Mouse (Mus musculus): ENCODE data around the gene Megf11.

Gene Megf11

DNA sequence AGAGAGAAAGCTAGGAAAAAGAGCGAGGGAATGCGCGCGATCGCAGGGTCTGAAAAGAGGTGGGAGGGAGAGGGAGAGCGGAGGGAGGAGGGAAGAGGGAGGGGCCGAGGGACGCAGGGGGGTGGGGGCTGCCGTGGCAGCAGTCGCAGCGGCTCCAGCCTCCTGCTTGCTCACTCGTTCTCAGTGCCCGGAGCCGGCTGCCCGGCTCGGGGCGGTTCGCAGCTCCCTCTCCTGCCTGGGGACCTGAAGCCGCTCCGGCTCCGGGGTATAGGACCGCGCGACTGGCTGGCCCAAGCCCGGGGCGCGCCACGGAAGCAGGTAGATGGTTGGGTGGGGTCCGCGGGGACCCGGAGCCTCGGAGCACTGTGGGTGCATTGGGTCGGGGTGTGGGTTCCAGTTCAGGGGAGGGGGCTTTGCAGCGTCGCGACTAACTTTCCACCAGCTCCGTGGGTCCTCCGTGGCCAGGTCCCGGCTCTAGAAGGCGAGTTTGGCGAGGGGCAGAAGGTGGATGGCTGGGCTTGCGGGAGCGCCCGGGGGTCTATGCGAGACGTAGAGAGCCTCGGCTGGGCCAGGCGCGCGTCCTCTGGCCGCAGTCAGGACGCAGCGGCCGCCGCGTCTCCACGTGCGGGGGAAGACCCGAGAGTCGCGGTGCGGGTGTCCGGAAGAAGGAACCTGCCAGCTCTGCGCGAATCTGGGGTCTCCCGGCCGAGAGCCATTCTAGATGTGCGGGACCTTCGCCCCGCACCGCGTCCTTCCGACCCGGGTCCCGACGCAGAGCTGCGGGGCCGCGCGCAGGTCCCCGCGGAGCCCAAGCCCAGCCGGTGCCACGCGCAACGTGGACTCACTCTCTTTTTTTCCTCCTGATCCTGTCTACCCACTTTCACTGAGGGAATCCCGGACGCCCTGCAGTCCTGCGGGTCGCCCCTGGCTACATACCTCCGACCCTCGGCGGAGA is at the start of gene Megf11:
Megf11 (plus strand) TSS at position 116 of the 955 bp plus-strand sequence.
- DNase-seq (ENCODE audit: low spot score) = no peak

DNA sequence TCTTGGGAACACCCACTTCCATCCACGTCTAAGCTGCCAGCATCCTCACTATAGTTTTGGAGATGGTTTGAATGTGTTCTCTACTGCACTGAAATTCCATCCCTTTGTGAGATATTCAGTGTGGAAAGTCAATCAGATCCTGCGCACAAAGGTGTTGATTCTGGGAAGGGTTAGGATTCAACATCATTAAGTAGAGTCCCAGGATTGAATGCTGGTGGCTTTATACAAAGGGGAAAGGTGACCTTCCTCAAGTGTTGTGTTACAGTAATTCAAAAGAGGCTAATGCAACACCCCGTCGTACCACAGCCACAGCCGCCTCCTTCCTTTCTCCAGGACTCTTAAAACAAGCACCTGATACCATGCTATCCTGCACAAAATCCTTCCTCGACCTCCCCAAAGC is 49.6 kb upstream of the Megf11 start:
- no peak for DNase-seq (ENCODE audit: low spot score)

DNA sequence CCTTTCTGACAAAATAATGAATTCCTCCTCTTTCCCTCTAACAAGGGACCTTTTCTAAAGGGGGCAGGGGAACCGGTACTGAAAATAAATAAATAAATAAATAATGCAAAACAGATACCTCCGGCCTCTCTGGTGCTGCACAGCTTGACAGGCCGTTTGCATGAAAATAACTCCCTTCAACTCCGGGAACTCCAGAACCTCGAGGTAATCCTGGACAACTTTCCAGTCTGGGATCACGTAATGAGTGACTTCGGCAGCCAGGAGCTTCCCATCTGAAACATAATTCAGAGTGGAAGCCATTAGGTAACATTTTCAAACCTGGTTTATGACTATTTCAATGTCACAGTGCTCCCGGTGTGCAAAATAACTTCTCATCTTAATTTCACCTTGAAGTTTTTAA is 46.1 kb upstream of the Megf11 start:
- no peak for DNase-seq (ENCODE audit: low spot score)

DNA sequence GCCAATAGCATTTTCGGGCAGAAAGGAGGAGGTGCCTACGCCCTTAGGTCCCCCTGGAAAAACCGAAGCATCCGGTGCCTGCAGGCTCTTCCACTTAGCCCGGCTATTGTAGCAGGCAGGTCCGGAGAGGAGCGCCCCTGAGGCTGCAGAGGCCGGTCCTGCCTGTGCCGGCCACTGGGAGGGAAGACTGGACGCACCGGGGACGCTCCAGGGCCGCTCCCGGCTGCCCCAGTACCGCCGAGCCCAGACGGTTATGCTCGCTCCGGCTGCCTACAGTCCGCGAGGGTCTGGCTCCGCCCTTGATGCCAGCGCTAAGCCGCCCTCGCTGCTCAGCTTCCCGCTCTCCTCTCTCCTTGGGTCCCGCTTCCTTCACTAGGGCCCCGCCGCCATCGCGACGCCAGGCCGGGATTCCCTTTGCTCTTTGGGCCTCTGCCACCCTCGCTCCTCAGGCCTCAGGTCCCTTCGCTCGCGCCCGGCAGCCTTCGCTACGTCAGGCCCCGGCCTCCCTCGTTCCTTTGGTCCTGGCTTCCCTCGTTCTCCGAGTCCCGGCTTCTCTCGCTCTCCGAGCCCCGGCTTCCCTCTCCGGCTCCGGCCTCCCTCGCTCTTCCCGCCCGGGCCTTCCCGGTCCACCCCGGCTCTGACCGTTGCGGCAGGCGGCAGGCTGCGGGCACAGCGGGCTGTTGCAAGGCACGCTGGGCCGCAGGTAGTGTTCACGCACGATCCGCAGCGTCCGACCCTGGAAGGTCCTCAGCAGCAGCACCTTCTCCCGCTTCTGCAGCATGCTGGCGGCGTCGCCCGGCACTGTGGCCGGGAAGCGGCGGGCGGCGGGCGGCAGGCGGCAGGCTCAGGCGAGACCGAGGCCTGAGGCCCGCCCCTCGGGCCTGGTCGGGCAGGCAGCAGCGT is 44.8 kb upstream of the Megf11 start:
- peak; percentile 73 for DNase-seq (ENCODE audit: low spot score)

DNA sequence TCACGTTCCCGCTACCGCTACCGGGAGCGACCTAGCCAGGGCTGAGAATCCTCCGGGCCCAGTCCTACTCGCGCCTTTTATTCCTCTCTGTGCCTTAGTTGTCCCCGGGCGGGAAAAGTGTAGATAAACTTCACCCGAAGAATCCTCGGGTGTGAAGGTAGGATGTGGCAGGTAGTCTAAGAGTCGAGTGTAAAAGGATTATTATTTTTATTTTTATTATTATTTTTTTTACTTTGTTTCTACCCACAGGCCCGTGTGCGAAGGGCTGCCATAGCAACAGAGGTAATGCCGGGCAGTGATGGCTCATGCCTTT is 44.2 kb upstream of the Megf11 start, which contains the start of gene Dis3l:
Dis3l (minus strand) TSS at position 35 of the 313 bp plus-strand sequence.
- no peak for DNase-seq (ENCODE audit: low spot score)

DNA sequence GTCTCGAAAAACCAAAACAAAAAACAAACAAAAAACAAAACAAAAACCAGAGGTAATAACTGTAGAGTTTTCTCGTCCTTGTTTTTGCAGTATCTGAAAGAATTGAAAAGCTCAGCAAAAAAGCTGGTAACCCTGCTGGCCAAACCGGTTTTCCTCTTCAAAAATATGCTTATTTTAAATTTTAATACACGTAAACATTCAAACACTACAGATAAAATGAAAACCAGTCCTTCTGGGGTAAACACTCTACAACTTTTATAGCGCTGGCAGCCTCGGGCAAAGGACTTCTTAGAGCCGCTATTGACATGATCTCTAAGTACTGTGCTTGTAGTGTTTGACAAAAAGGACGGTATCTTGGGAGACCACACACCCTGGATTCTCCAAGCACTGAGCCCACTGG is 43.8 kb upstream of the Megf11 start:
- no peak for DNase-seq (ENCODE audit: low spot score)

DNA sequence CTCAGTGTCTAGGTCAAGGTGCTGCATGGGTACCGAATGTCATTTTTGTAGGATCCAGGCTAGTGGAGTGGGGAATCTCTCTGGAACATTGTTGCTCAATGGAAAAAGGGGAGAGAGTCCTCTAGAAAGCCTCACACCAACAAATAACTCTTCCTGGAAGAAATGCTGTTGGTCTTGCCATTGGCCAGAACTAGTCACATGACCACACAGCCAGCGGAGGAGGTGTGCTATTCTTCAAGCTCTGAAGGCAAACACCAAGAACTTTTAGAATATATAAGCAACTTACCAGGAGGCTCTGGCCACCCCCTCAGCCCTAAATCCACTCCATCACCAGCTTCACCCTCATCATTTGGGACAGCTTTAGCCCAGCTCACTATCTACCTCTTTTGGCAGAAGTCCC is 41.8 kb upstream of the Megf11 start:
- no peak for DNase-seq (ENCODE audit: low spot score)

DNA sequence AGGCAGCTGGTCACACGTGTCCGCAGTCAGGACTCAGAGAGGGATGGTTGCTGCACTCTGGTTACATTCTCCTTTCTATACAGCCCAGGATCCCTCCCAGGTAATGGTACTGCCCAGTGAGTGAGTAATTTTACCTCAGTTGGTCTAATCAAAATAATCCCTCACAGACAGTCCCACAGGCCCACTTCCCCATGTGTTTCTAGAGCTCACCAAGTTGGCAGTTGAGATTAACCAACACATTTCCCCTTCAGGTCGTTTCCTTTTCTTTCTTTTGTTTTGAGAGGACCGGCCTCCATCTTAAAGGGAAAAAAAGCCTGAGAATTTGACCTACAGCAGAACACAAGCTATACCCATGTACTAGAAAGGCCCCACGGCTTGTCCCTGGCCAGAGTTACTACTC is 39.5 kb upstream of the Megf11 start:
- no peak for DNase-seq (ENCODE audit: low spot score)

DNA sequence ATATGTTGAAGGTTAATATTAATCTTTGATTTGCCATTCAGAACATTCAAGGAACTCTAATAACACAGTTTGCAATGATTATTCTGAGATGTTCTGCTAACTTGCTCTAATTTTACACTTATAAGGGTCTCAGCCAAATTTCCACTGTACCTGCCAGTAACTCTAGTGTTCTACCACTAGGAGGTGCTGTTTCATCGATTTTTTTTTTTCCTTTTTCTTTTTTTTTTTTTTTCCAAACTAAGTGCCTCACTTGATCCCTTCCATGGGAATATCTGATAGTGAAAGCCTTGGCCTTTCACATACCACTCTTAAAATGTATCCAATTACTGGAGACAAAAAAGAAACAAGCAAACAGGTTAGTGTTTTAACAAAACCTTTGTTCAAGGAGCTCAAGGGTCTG is 38.0 kb upstream of the Megf11 start:
- no peak for DNase-seq (ENCODE audit: low spot score)

DNA sequence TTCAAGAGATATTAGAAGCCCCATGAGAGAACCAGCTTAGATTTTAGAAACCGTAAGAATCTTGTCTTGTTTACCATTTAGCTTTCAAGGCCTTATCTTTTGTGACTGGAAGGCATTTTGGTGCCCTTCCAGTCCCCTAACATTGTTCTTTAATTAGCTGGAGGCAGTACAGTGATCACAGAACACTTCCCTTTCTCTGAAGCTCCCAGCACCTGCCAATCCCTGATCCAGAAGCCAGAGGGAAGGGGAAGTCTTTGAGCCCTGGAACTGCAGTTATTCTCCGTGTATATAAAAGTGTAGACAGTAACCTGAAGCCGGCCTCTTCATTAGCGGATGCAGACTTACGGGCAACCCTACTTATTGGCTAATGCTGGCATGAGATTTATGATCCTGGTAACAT is 35.9 kb upstream of the Megf11 start:
- no peak for DNase-seq (ENCODE audit: low spot score)

DNA sequence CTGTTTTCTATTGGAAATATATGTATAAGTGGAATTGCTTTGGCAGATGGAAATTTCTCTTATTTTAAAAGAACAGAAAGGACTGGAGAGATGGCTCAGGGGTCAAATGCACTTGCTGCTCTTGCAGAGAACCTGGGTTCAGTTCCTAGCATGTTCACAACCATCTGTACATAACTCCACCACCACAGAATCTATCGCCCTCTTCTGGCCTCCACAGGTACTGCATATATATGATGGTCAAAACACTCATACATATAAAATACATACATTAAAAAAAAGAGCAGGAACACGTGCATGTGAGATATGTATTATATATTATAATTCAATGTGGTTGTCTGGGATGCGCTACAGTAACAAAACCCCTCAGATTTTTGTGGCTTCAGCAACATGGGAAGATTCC is 34.2 kb upstream of the Megf11 start:
- peak; percentile 10 for DNase-seq (ENCODE audit: low spot score)

DNA sequence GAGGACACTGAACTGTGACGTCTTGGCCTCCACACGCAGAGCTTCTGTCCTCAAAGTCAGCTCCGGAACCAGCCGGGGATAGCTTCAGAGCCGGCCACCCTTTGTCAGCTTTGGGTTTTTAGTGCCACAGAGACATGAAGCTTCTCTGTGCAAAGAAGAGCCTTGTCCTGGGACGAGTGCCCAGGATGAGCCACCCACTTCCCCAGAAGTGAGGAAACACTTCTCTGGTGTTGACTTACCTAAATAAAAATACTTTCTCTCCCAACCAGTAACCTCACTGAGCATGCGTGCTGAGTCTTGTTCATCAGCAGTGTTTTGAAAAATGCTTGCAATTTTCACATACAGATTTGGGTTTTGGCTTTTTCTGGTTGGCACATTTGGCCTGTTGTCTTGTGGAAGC is 29.8 kb upstream of the Megf11 start:
- no peak for DNase-seq (ENCODE audit: low spot score)

DNA sequence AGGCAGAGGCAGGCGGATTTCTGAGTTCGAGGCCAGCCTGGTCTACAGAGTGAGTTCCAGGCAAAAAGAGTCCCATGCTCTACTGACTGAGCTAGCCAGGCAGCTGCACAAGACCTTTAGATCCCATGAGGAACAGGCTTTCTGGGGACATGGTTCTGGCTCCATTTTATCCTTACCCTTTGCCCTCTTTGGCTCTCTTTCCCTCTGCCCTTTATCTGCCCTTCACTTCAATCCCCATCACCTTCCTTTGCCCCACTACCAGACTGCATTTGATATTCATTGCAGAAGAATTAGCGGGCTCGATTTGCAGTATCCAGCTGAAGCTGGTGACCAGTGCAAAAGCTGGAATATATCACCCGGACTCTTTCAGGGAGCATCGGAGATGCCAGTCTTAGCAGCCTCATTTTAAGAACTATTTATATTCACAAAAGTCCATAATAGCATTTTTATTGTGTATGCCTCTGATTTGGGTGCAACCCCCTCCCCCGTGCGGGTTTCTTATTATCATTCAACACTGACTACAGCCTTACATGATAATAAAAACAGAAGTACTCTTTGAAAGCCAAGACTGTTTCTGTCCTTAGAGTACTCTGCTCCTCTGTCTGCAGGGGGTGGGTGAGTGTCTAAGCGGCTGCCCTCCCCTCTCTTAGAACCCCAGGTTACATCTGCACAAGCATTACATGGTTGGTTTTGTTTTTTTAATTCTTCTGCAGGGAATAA is 24.0 kb upstream of the Megf11 start:
- DNase-seq (ENCODE audit: low spot score) = no peak

DNA sequence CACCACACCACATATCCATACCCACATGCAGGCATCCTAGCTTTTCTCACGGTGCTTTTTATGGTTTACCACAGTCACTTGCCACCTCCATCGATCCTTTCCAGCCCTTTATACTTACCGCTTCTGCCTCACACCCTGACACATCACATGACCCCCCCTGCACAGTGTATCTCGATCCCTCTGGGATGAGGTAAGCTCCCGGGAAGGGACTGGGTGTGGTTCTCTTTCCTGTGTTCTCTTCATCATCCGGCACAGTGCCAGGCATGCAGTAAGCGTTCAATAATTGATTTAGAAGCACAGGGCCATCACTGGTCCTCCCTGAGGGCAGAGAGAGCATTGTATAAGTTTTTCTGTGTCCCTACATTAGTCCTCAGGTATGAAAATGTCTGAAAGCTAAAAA is 15.6 kb upstream of the Megf11 start:
- no peak for DNase-seq (ENCODE audit: low spot score)

DNA sequence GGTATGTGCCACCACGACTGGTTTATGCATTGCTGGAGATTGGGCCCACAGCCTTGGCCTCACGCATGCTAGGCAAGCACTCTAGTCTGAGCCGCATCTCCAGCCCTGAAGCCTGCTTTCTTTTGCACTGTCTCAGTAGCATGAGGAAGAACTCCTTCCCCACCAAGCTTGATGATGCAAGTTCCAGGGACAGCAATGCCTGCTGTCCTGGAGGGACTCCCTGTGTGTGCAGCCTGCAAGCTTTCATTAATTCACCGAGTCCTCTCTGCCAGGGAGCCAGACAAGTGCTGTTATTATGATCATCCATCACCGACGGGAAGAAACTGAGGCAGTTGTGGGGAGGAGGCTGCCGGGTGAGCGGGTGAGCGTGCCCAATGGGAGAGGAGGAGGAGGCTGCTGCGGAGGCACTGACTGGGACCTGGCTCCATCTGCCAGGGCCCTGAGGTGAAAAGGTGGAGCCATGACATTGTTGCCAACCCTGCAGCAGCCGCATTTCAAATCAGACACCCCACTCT is 14.1 kb upstream of the Megf11 start:
- no peak for DNase-seq (ENCODE audit: low spot score)

DNA sequence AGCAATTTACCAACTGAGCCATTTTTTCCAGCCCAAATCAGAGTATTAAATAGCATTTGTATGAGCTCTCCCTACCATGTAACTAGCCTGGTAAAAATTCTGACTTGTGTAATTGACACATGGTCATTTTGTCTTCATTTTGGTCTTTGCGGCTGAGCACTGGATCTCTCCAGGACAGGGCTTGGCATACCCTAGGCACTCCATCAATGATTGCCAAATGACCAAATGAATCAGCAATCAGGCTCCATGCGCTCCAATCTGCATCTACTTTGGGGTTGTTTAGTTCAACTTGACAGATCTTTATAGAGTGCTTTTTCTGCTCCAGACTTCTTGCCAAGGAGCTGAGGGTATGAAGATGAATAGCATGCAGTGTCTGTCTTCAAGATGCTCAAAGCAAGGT is 9.0 kb upstream of the Megf11 start:
- DNase-seq (ENCODE audit: low spot score) = no peak

DNA sequence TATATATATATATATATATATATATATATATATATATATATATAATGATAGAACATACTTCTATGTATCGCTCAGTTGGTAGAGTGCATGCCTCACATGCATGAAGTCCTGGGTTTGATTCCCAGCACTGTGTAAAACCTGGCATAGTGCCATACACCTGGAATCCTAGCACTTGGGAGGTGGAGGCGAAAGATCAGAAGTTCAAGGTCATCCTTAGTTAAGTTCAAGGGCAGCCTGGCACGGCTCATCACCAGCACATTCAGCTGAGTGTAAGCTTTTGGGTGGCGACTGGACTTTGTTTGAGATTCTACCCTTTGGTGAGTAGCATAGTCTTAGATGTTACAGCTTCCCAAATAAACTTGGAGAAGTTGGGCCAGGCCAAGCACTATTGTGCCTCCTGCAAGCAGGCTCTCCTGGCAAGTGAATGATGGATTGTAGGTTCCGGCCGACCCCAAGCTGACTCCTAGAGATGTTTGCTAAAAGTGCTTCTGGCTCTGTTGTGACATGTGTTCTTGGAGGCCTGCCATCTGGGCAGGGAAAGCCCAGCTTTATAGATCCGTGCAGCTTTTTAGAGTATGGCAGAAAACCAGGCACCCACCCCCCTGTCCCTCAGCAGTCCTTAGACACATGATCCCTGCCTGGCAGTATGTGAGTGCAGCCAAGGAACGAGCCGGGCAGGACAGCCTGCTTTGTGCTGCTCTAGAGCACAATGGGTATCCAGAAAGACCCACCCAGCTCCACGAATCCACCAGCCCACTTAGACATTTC is 2.2 kb upstream of the Megf11 start:
- DNase-seq (ENCODE audit: low spot score) = no peak

DNA sequence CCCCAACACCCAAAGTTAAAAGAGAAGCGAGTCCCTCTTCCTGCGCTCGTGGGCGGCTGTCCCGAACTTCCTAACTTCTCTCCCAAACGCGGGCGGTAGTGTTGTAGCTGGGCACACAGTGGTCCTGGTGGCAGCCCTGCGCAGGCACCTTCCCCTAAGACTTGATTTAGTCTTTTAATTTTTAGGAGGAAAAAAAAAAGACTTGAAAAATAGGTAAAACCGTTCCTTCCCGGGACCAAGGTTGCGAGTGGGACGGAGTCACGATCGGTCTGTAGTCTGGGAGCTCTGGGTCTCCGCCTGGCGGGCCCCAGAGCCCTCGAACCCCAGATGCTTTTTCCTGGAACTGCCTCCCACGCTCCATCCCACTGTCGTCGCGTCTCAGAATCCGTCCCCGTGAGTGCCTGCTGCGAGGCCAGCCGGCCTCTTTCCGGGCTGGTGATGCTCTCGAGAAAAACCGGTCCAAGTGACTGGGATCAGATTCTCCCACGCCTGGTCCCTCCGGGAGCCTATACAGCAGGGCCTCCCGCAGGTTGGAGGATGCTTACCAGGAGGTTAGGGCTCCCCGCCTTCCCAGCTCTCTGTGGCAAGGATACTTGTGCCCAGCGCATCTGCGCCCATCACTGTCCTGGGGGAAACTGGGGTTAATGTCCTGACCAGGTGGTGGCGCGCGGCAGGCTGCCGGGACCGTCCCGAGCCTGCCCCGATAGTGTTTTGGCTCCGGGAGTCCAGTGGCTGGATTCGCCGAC is 1.2 kb downstream of the Megf11 start:
- DNase-seq (ENCODE audit: low spot score) = no peak

DNA sequence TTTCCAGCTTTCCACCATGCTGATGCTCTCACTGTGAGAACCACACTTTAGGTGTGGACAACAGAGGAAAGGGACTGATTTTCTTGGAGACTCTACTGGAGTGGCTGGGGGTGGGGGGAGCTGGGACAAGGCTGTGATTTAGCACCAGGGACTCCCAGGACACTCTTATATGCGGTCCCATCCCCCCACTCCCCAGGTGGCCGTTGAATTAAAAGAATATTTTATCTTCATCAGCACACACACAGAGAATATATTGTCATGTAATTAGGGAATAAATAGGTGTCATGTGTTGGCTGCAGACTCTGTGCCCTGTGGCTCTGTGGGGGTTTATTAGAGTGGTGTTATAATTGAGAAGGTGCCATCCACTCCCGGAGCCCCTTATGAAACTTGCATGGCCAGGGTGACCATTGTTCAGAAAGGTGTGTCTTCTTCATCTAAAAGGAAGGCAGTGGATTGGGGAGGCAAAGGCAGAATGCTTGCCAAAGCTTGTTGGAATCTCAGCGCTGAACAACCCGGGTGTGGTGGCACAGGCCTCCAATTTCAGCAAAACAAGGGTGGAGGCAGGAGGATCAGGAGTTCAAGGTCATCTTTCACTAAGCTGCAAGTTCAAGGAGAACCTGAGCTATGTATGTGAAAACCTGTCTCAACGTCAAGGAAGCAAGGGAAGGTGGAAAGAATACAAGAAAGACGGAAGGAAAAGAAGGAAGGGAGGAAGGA is 4.3 kb downstream of the Megf11 start:
- no peak for DNase-seq (ENCODE audit: low spot score)
